Mouse (Mus musculus): ENCODE measurements around the gene Fgr. TPM values are rescaled to one million over a fixed set of nuclear protein-coding genes. Genes with fewer than 3 reads are reported as not detected.

Fgr gene
- polyA plus RNA-seq, 1 experiment from 2014 or later, result 0.15 TPM

GRCm38 (mm10) chr4:132983664-132984512 lies 10.0 kb downstream of the Fgr start:
- no peak overlapping the region for H3K9ac ChIP-seq (ENCODE audit: low read length)

GRCm38 (mm10) chr4:132988581-132989355 lies 14.9 kb downstream of the Fgr start:
- no peak for DNase-seq (ENCODE audit: low spot score)
- Histone ChIP-seq H3K36me3 (ENCODE audit: control insufficient read depth, insufficient read depth, low read length) (no peaks in the 10 kb centered on the region), H3K4me3 (ENCODE audit: low read depth, low read length) (no peak overlapping the region), H3K27me3 (ENCODE audit: control insufficient read depth, insufficient read depth, low read length) (no peaks in the 10 kb centered on the region), H3K9me3 (ENCODE audit: control insufficient read depth, low read length) (no peaks in the 10 kb centered on the region), H3K4me1 (replicated peaks; ENCODE audit: control insufficient read depth, insufficient read depth) (no peaks in the 10 kb centered on the region), H3K27ac (replicated peaks) (no peak overlapping the region), H3K4me2 (replicated peaks; ENCODE audit: low read depth) (no peak overlapping the region), H3K9ac (ENCODE audit: low read length) (no peak overlapping the region)
- TF ChIP-seq EP300 (optimal IDR thresholded peaks at IDR 0.05), result no peak
- no peak for TF ChIP-seq CTCF (IDR thresholded peaks at IDR 0.05; ENCODE audit: low read depth)
- no peak for ATAC-seq (ENCODE audit: low FRiP score, low TSS enrichment)
- WGBS, result 86% methylated on average over 6 of the region's 6 CpGs

More at GRCm38 (mm10) chr4:132983664-132984512, 10.0 kb downstream of the Fgr start:
- DNase-seq (ENCODE audit: low spot score) (no peak), ATAC-seq (ENCODE audit: low FRiP score, low TSS enrichment) (peak; percentile 30; the same call in 1 of the 2 replicates)
- 69% methylated on average over 7 of the region's 7 CpGs for WGBS
- TF ChIP-seq EP300 (optimal IDR thresholded peaks at IDR 0.05) (no peak), CTCF (IDR thresholded peaks at IDR 0.05; ENCODE audit: low read depth) (no peak)
- H3K4me1 ChIP-seq (replicated peaks; ENCODE audit: control insufficient read depth, insufficient read depth), result no peaks in the 10 kb centered on the region
- no peak overlapping the region for H3K4me3 ChIP-seq (ENCODE audit: low read depth, low read length)
- no peaks in the 10 kb centered on the region for H3K36me3 ChIP-seq (ENCODE audit: control insufficient read depth, insufficient read depth, low read length)
- H3K4me2 ChIP-seq (replicated peaks; ENCODE audit: low read depth), result no peak overlapping the region
- peak overlapping the region; percentile 45; the same call in 1 of the 2 replicates for H3K27ac ChIP-seq (replicated peaks)
- no peaks in the 10 kb centered on the region for H3K9me3 ChIP-seq (ENCODE audit: control insufficient read depth, low read length)
- H3K27me3 ChIP-seq (ENCODE audit: control insufficient read depth, insufficient read depth, low read length), result no peaks in the 10 kb centered on the region

- Histone ChIP-seq H3K4me2 (replicated peaks; ENCODE audit: low read depth) (no peak overlapping the region), H3K27ac (replicated peaks) (no peak overlapping the region), H3K9ac (ENCODE audit: low read length) (no peak overlapping the region), H3K36me3 (ENCODE audit: control insufficient read depth, insufficient read depth, low read length) (no peaks in the 10 kb centered on the region), H3K4me3 (ENCODE audit: low read depth, low read length) (no peak overlapping the region), H3K9me3 (ENCODE audit: control insufficient read depth, low read length) (no peaks in the 10 kb centered on the region), H3K4me1 (replicated peaks; ENCODE audit: control insufficient read depth, insufficient read depth) (no peaks in the 10 kb centered on the region), H3K27me3 (ENCODE audit: control insufficient read depth, insufficient read depth, low read length) (no peaks in the 10 kb centered on the region)
- TF ChIP-seq EP300 (optimal IDR thresholded peaks at IDR 0.05), result no peak
- no peak for TF ChIP-seq CTCF (IDR thresholded peaks at IDR 0.05; ENCODE audit: low read depth)
- no peak for DNase-seq (ENCODE audit: low spot score)
- WGBS, result 48% methylated on average over 4 of the region's 4 CpGs
- no peak for ATAC-seq (ENCODE audit: low FRiP score, low TSS enrichment)
Observed at GRCm38 (mm10) chr4:132993553-132993952, 19.7 kb downstream of the Fgr start.

- 41% methylated on average over 14 of the region's 14 CpGs for WGBS
- no peak for ATAC-seq (ENCODE audit: low FRiP score, low TSS enrichment)
Observed at GRCm38 (mm10) chr4:132997469-132998237, 23.8 kb downstream of the Fgr start.

GRCm38 (mm10) chr4:133002896-133003295 lies 29.0 kb downstream of the Fgr start:
- 26% methylated on average over 10 of the region's 10 CpGs for WGBS
- no peaks in the 10 kb centered on the region for H3K9me3 ChIP-seq (ENCODE audit: control insufficient read depth, low read length)
- no peak overlapping the region for H3K4me3 ChIP-seq (ENCODE audit: low read depth, low read length)
- no peak for TF ChIP-seq CTCF (IDR thresholded peaks at IDR 0.05; ENCODE audit: low read depth)
- TF ChIP-seq EP300 (optimal IDR thresholded peaks at IDR 0.05), result no peak
- peak overlapping the region; percentile 8; the same call in 1 of the 2 replicates for H3K9ac ChIP-seq (ENCODE audit: low read length)
- H3K4me2 ChIP-seq (replicated peaks; ENCODE audit: low read depth), result no peak overlapping the region
- H3K27ac ChIP-seq (replicated peaks), result no peak overlapping the region
- DNase-seq (ENCODE audit: low spot score) (peak; percentile 63), ATAC-seq (ENCODE audit: low FRiP score, low TSS enrichment) (0 out of 2 replicates have a peak, but pooled peaks have one; percentile 24)
- H3K4me1 ChIP-seq (replicated peaks; ENCODE audit: control insufficient read depth, insufficient read depth), result 0 out of 2 replicates have a peak, but pooled peaks cover 3% of the 10 kb centered on the region
- H3K27me3 ChIP-seq (ENCODE audit: control insufficient read depth, insufficient read depth, low read length), result no peaks in the 10 kb centered on the region
- no peaks in the 10 kb centered on the region for H3K36me3 ChIP-seq (ENCODE audit: control insufficient read depth, insufficient read depth, low read length)

More at GRCm38 (mm10) chr4:132997469-132998237, 23.8 kb downstream of the Fgr start:
- Histone ChIP-seq H3K4me2 (replicated peaks; ENCODE audit: low read depth) (no peak overlapping the region), H3K36me3 (ENCODE audit: control insufficient read depth, insufficient read depth, low read length) (no peaks in the 10 kb centered on the region), H3K9ac (ENCODE audit: low read length) (no peak overlapping the region), H3K27me3 (ENCODE audit: control insufficient read depth, insufficient read depth, low read length) (no peaks in the 10 kb centered on the region), H3K4me1 (replicated peaks; ENCODE audit: control insufficient read depth, insufficient read depth) (no peaks in the 10 kb centered on the region), H3K27ac (replicated peaks) (no peak overlapping the region), H3K9me3 (ENCODE audit: control insufficient read depth, low read length) (no peaks in the 10 kb centered on the region), H3K4me3 (ENCODE audit: low read depth, low read length) (no peak overlapping the region)
- no peak for DNase-seq (ENCODE audit: low spot score)
- TF ChIP-seq CTCF (IDR thresholded peaks at IDR 0.05; ENCODE audit: low read depth) (peak; percentile 34; the same call in 1 of the 2 replicates), EP300 (optimal IDR thresholded peaks at IDR 0.05) (no peak)
